Mouse (Mus musculus) cerebellum, adult 2 months (tissue): ENCODE data around the gene Adgb. TPM values are rescaled to one million over a fixed set of nuclear protein-coding genes. Genes with fewer than 3 reads are reported as not detected.

ENCODE experiments used
- DNase-seq, 2 experiments: peaks; one replicate each; pipeline ENCODE4 v3.0.0; 2021
- H3K27ac ChIP-seq: fragments of 200-500 bp; 2 replicates; pipeline ENCODE4 v1.5.1; 2012; ENCODE audit warnings: low read length, control low read depth, inconsistent platforms; ENCODE audit not compliant: insufficient read depth
- H3K27me3 ChIP-seq: fragments of 200-500 bp; 2 replicates; pipeline ENCODE4 v1.6.1; 2012; ENCODE audit warnings: inconsistent platforms, mild to moderate bottlenecking, low read length, moderate library complexity; ENCODE audit not compliant: control insufficient read depth, insufficient read depth
- H3K4me1 ChIP-seq: fragments of 200-500 bp; 2 replicates; pipeline ENCODE4 v1.6.1; 2011; ENCODE audit warnings: low read length; ENCODE audit not compliant: control insufficient read depth, insufficient read depth
- H3K4me3 ChIP-seq: fragments of 200-500 bp; replicated peaks from 2 replicates; pipeline ENCODE3; 2011; ENCODE audit warnings: mild to moderate bottlenecking, low read depth, low read length, control low read depth; ENCODE audit not compliant: insufficient read depth
- CTCF ChIP-seq: fragments of 200-500 bp; IDR thresholded peaks from 2 replicates; pipeline ENCODE4 v1.5.1; 2011; ENCODE audit warnings: low read depth, mild to moderate bottlenecking, control low read depth, low read length, moderate library complexity, borderline replicate concordance; ENCODE audit not compliant: insufficient read depth
- POLR2A ChIP-seq: fragments of 200-500 bp; IDR thresholded peaks from 2 replicates; pipeline ENCODE4 v1.6.1; 2011; ENCODE audit warnings: low read length, control low read depth, borderline replicate concordance; ENCODE audit not compliant: insufficient read depth
- WGBS: fragments of 180-500 bp; shearing (Covaris S2); methylation state at CpG from one replicate; pipeline ENCODE4 v1.1.7; 2018; 5-methylcytosine and 5-hydroxymethylcytosine counted together
- polyA plus RNA-seq: library from polyadenylated mRNA; depleted of rRNA; stranded (reverse); fragments of >200 nt; gene quantifications from 2 replicates; pipeline ENCODE4 v1.2.3, GENCODE M21; 2012

Gene Adgb
- polyA plus RNA-seq, 1 experiment = 0.23 TPM

- Histone ChIP-seq H3K4me3 (no peak overlapping the region), H3K27ac (no peak overlapping the region), H3K4me1 (no peaks in the 10 kb centered on the region), H3K27me3 (no peaks in the 10 kb centered on the region)
- TF ChIP-seq CTCF = no peak
- TF ChIP-seq POLR2A = no peak
- 64% methylated on average over 3 of the region's 3 CpGs for WGBS
- no peak for DNase-seq
Measured at GRCm38 (mm10) chr10:10444841-10445466, 27.2 kb downstream of the Adgb start.

GRCm38 (mm10) chr10:10443558-10443957 is 28.6 kb downstream of the Adgb start:
- Histone ChIP-seq H3K27me3 (no peaks in the 10 kb centered on the region), H3K27ac (no peak overlapping the region), H3K4me1 (no peaks in the 10 kb centered on the region), H3K4me3 (no peak overlapping the region)
- DNase-seq = no peak
- TF ChIP-seq CTCF = no peak
- TF ChIP-seq POLR2A = no peak

- no peak for DNase-seq
- TF ChIP-seq POLR2A (no peak), CTCF (no peak)
- 15% methylated on average over 1 of the region's 1 CpGs for whole genome bisulfite sequencing
- Histone ChIP-seq H3K27me3 (no peaks in the 10 kb centered on the region), H3K4me1 (no peaks in the 10 kb centered on the region), H3K27ac (no peak overlapping the region), H3K4me3 (no peak overlapping the region)
Measured at GRCm38 (mm10) chr10:10435014-10435413, 37.1 kb downstream of the Adgb start.

GRCm38 (mm10) chr10:10429635-10430034 is 42.5 kb downstream of the Adgb start:
- TF ChIP-seq CTCF = no peak
- no peak overlapping the region for H3K27ac ChIP-seq
- H3K4me1 ChIP-seq = no peaks in the 10 kb centered on the region
- no peak for DNase-seq
- no peak overlapping the region for H3K4me3 ChIP-seq
- H3K27me3 ChIP-seq = no peaks in the 10 kb centered on the region
- WGBS = 82% methylated on average over 5 of the region's 5 CpGs

GRCm38 (mm10) chr10:10429032-10429431 is 43.1 kb downstream of the Adgb start:
- Histone ChIP-seq H3K27me3 (no peaks in the 10 kb centered on the region), H3K4me3 (no peak overlapping the region)
- WGBS = 91% methylated on average over 7 of the region's 7 CpGs

GRCm38 (mm10) chr10:10424383-10424782 is 47.7 kb downstream of the Adgb start:
- WGBS = 93% methylated on average over 2 of the region's 2 CpGs
- DNase-seq = no peak
- TF ChIP-seq CTCF = no peak
- no peak for TF ChIP-seq POLR2A
- H3K4me3 ChIP-seq = no peak overlapping the region
- no peaks in the 10 kb centered on the region for H3K4me1 ChIP-seq
- H3K27ac ChIP-seq = no peak overlapping the region
- no peaks in the 10 kb centered on the region for H3K27me3 ChIP-seq

More at GRCm38 (mm10) chr10:10429032-10429431, 43.1 kb downstream of the Adgb start:
- H3K4me1 ChIP-seq = no peaks in the 10 kb centered on the region
- H3K27ac ChIP-seq = no peak overlapping the region
- no peak for TF ChIP-seq CTCF
- TF ChIP-seq POLR2A = no peak
- DNase-seq = no peak

GRCm38 (mm10) chr10:10411046-10411445 is 61.1 kb downstream of the Adgb start:
- Histone ChIP-seq H3K4me1 (no peaks in the 10 kb centered on the region), H3K4me3 (no peak overlapping the region), H3K27ac (no peak overlapping the region), H3K27me3 (no peaks in the 10 kb centered on the region)
- 85% methylated on average over 5 of the region's 5 CpGs for WGBS
- DNase-seq = no peak
- no peak for TF ChIP-seq CTCF
- TF ChIP-seq POLR2A = no peak

GRCm38 (mm10) chr10:10408166-10408565 is 64.0 kb downstream of the Adgb start:
- peak in 1 of 2 experiments; percentile 67 for DNase-seq
- 7% methylated on average over 3 of the region's 3 CpGs for WGBS
- H3K27ac ChIP-seq = no peak overlapping the region
- TF ChIP-seq CTCF (peak; percentile 24; the same call in 1 of the 2 replicates), POLR2A (no peak)
- no peaks in the 10 kb centered on the region for H3K4me1 ChIP-seq
- no peak overlapping the region for H3K4me3 ChIP-seq
- H3K27me3 ChIP-seq = no peaks in the 10 kb centered on the region
